8 mouse cellular contexts compared by ENCODE assay signal in the genomic region with DNA sequence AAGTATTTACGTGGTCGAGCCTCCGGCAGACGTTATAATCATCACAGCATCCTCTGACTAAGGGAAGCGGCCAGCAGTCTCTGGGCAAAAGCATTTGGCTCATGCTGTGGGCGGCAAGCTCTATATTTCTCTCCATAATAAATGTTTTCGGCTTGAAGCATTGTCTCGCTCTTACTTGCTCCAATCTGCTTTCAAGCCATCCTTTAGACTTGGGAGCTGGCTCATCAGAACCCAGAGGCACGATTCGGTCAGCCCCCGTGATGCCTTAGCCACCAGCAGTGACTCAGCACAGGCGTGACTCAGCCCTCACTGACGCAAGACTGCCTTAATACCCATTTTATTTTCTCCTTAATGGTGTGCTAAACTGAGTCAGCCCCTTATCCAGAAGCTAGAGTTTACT. TPM values are rescaled to one million over a fixed set of nuclear protein-coding genes. Genes with fewer than 3 reads are reported as not detected.
A peak's percentile ranks its signal among the peaks of the same experiment; 100 is the strongest.
DNase-seq lines count a peak whose midpoint lies in the region; ATAC-seq and TF ChIP-seq lines count a peak whose summit lies in the region.

No protein-coding gene starts in this region.

- no peak overlapping the region for H3K4me3 ChIP-seq in ES-Bruce4 (ENCODE audit: low read depth, low read length)
- H3K4me3 ChIP-seq in embryonic fibroblast, embryonic 13.5 days (ENCODE audit: insufficient read depth, low read length) = no peak overlapping the region
- H3K4me3 ChIP-seq in liver, postnatal 0 days (ENCODE audit: low read depth, low read length) = peak overlapping the region; percentile 17; the same call in 1 of the 2 replicates
- no peak overlapping the region for H3K4me3 ChIP-seq in lung, adult 2 months (replicated peaks; ENCODE audit: extremely low read depth, low read depth, low read length)

- no peaks in the 10 kb centered on the region for H3K36me3 ChIP-seq in ES-Bruce4 (ENCODE audit: control insufficient read depth, insufficient read depth, low read length, poor library complexity, severe bottlenecking)
- peaks cover 24% of the 10 kb centered on the region for H3K36me3 ChIP-seq in liver, postnatal 0 days (replicated peaks; ENCODE audit: insufficient read depth, low read length)

- no peak for TF ChIP-seq POLR2A in ES-Bruce4 (IDR thresholded peaks at IDR 0.05; ENCODE audit: insufficient read depth, low read length)
- TF ChIP-seq POLR2A in embryonic fibroblast, embryonic 13.5 days (IDR thresholded peaks at IDR 0.05; ENCODE audit: low read depth, low read length) = no peak
- no peak for TF ChIP-seq POLR2A in lung, adult 2 months (IDR thresholded peaks at IDR 0.05; ENCODE audit: borderline replicate concordance, extremely low read depth, low read depth, low read length)

- peak overlapping the region; percentile 77 for H3K27ac ChIP-seq in ES-Bruce4 (ENCODE audit: insufficient read depth, low read length)
- peak overlapping the region; percentile 94 for H3K27ac ChIP-seq in embryonic fibroblast, embryonic 13.5 days (ENCODE audit: insufficient read depth, low read length)
- peak overlapping the region; percentile 81 for H3K27ac ChIP-seq in liver, postnatal 0 days (ENCODE audit: low read depth)

- H3K9ac ChIP-seq in ES-Bruce4 (ENCODE audit: low read depth, poor library complexity, severe bottlenecking) = peak overlapping the region; percentile 35; the same call in 1 of the 2 replicates
- no peak overlapping the region for H3K9ac ChIP-seq in liver, postnatal 0 days (replicated peaks)

- TF ChIP-seq EP300 in ES-Bruce4 (IDR thresholded peaks at IDR 0.05; ENCODE audit: insufficient read depth, low read depth, low read length) = peak; percentile 75
- TF ChIP-seq EP300 in liver, postnatal 0 days (IDR thresholded peaks at IDR 0.05; ENCODE audit: low read depth) = peak; percentile 66; the same call in 1 of the 2 replicates

- peaks cover 3% of the 10 kb centered on the region for H3K4me1 ChIP-seq in ES-Bruce4 (ENCODE audit: control insufficient read depth, insufficient read depth, low read length)
- H3K4me1 ChIP-seq in embryonic fibroblast, embryonic 13.5 days (ENCODE audit: control insufficient read depth, insufficient read depth, low read length) = peaks cover 8% of the 10 kb centered on the region
- peaks cover 48% of the 10 kb centered on the region for H3K4me1 ChIP-seq in liver, postnatal 0 days (ENCODE audit: insufficient read depth)
- H3K4me1 ChIP-seq in lung, adult 2 months (ENCODE audit: control insufficient read depth, insufficient read depth, low read length) = peaks cover 3% of the 10 kb centered on the region

- DNase-seq in gastrocnemius, postnatal 25 days = peak; percentile 9
- DNase-seq in gastrocnemius, postnatal 10 days = no peak
- peak; percentile 72 for DNase-seq in liver, postnatal 0 days
- no peak for DNase-seq in heart, adult 18-20 months
- DNase-seq in lung, adult 2 months = no peak
- DNase-seq in thymus, adult 18-20 months = no peak

- ATAC-seq in liver, postnatal 0 days = peak; percentile 39

- WGBS in liver, postnatal 0 days (ENCODE audit: insufficient replicate concordance) = 65% methylated on average over 13 of the region's 13 CpGs
- 77% methylated on average over 13 of the region's 13 CpGs for WGBS in lung, adult 2 months

- no peaks in the 10 kb centered on the region for H3K9me3 ChIP-seq in ES-Bruce4 (replicated peaks; ENCODE audit: control insufficient read depth, insufficient read depth, low read length, poor library complexity, severe bottlenecking)
- no peaks in the 10 kb centered on the region for H3K9me3 ChIP-seq in liver, postnatal 0 days (ENCODE audit: low read length)

- no peak for TF ChIP-seq CTCF in ES-Bruce4 (IDR thresholded peaks at IDR 0.05; ENCODE audit: low read depth, low read length)
- no peak for TF ChIP-seq CTCF in embryonic fibroblast, embryonic 13.5 days (IDR thresholded peaks at IDR 0.05; ENCODE audit: borderline replicate concordance, insufficient read depth, low read length)
- TF ChIP-seq CTCF in liver, postnatal 0 days (IDR thresholded peaks at IDR 0.05; ENCODE audit: low read depth) = no peak
- TF ChIP-seq CTCF in lung, adult 2 months (IDR thresholded peaks at IDR 0.05; ENCODE audit: insufficient read depth, low read length) = no peak

- H3K27me3 ChIP-seq in ES-Bruce4 (ENCODE audit: control insufficient read depth, insufficient read depth, low read length, poor library complexity, severe bottlenecking) = no peaks in the 10 kb centered on the region
- no peaks in the 10 kb centered on the region for H3K27me3 ChIP-seq in liver, postnatal 0 days (ENCODE audit: insufficient read depth, low read length)

- peak overlapping the region; percentile 77 for H3K4me2 ChIP-seq in liver, postnatal 0 days (ENCODE audit: low read depth, low read length)

RNA-seq across cellular contexts. Expression of a gene that starts 3.7 kb away (rescaled TPM):
- total RNA-seq in gastrocnemius, postnatal 25 days (2021) = 1 to 10 TPM; 2.2 to 4.3 TPM
- 1 to 10 TPM; 1.3 to 1.7 TPM for total RNA-seq in gastrocnemius, postnatal 10 days (2021)
- polyA plus RNA-seq in ES-Bruce4 (2011; ENCODE audit: insufficient read depth, insufficient read length, low read depth, missing spikeins) = 12.4 and 14.6 TPM in 2 replicates
- polyA plus RNA-seq in embryonic fibroblast, embryonic 13.5 days (2011; ENCODE audit: insufficient read length, low read depth, missing spikeins) = 26.3 and 32.6 TPM in 2 replicates
- 56.7 and 65.5 TPM in 2 replicates for polyA plus RNA-seq in liver, postnatal 0 days (2015; fragmentation: Nextera tagmentation; extraction: Ambion mirVana)
- 10 to 100 TPM; 24.7 to 25.1 TPM for total RNA-seq in heart, adult 18-20 months (2021)
- polyA plus RNA-seq in lung, adult 2 months (2012; rRNA removed) = 6.4 and 11.7 TPM in 2 replicates

RNA-seq across cellular contexts. Expression of a gene that starts 15.5 kb away (rescaled TPM):
- 10 to 100 TPM; 10.5 to 12.2 TPM for total RNA-seq in gastrocnemius, postnatal 25 days (2021)
- 10 to 100 TPM; 11.1 to 15.4 TPM for total RNA-seq in gastrocnemius, postnatal 10 days (2021)
- 83.3 and 84.2 TPM in 2 replicates for polyA plus RNA-seq in ES-Bruce4 (2011; ENCODE audit: insufficient read depth, insufficient read length, low read depth, missing spikeins)
- polyA plus RNA-seq in embryonic fibroblast, embryonic 13.5 days (2011; ENCODE audit: insufficient read length, low read depth, missing spikeins) = 39.2 and 42.5 TPM in 2 replicates
- polyA plus RNA-seq in liver, postnatal 0 days (2015; fragmentation: Nextera tagmentation; extraction: Ambion mirVana) = 14.6 and 16.2 TPM in 2 replicates
- 10 to 100 TPM; 15.3 to 16.0 TPM for total RNA-seq in heart, adult 18-20 months (2021)
- 13.1 and 23.7 TPM in 2 replicates for polyA plus RNA-seq in lung, adult 2 months (2012; rRNA removed)

Comparison
In these comparisons a context has a peak if more than half of its experiments do, and no peak if none do; other contexts are left out.
1. DNase-seq: peak in gastrocnemius, postnatal 25 days (single experiment) and liver, postnatal 0 days (single experiment); none in gastrocnemius, postnatal 10 days (single experiment), heart, adult 18-20 months (0 of 2), lung, adult 2 months (single experiment) and thymus, adult 18-20 months (0 of 2).
2. Peak in every context shown above with its lines, with median percentiles within 50 percentile points of each other: H3K27ac ChIP-seq.